ENCODE assay signal across 24 mouse cellular contexts in the genomic region with DNA sequence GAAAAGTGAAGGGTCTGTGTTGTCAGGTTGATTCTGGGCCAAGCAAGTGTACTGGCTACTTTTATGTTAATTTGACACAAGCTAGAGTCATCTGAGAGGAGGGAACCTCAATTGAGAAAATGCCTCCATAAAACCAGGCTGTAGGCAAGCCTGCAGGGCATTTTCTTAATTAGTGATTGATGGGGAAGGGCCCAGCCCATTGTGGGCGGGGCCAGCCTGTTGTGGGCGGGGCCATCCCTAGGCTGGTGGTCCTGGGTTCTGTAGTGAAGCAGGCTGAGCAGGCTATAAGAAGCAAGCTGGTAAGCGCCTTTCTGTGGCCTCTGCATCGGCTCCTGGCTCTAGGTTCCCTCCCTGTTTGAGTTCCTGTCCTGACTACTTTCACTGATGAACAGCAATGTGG.
DNase-seq lines count a peak whose midpoint lies in the region; ATAC-seq and TF ChIP-seq lines count a peak whose summit lies in the region.
"Had no signal": no experiment of that assay in that cellular context is flagged by ENCODE, and none has a peak within 500 bp of the region (broad histone marks: within the 10 kb centered on the region; RNA-seq: fewer than 3 reads in every experiment).

No protein-coding gene starts in this region.

- 56% methylated on average over 4 of the region's 4 CpGs for whole genome bisulfite sequencing in intestine, embryonic 16.5 days
- 41% methylated on average over 4 of the region's 4 CpGs for WGBS in intestine, postnatal 0 days

- no peaks in the 10 kb centered on the region for H3K27me3 ChIP-seq in intestine, embryonic 16.5 days (replicated peaks; ENCODE audit: control insufficient read depth, insufficient read depth, low read length)
- H3K27me3 ChIP-seq in intestine, postnatal 0 days (replicated peaks; ENCODE audit: control insufficient read depth, insufficient read depth, low read length) = no peaks in the 10 kb centered on the region
- H3K27me3 ChIP-seq: embryonic facial prominence, embryonic 13.5 days; embryonic facial prominence, embryonic 15.5 days; forebrain, embryonic 12.5 days; Patski had no signal

- 0 out of 2 replicates have a peak overlapping the region, but pooled peaks have one; percentile 5 for H3K27ac ChIP-seq in intestine, embryonic 16.5 days (ENCODE audit: low read length)
- H3K27ac ChIP-seq in intestine, postnatal 0 days (ENCODE audit: low read depth, low read length) = no peak overlapping the region
- H3K27ac ChIP-seq: embryonic facial prominence, embryonic 13.5 days; embryonic facial prominence, embryonic 15.5 days; forebrain, embryonic 10.5 days; forebrain, embryonic 12.5 days had no signal

- H3K4me2 ChIP-seq in intestine, embryonic 16.5 days (ENCODE audit: low read depth, low read length) = no peak overlapping the region
- H3K4me2 ChIP-seq in intestine, postnatal 0 days (replicated peaks; ENCODE audit: low read depth) = no peak overlapping the region
- H3K4me2 ChIP-seq: embryonic facial prominence, embryonic 13.5 days; embryonic facial prominence, embryonic 15.5 days; forebrain, embryonic 12.5 days had no signal

- no peak overlapping the region for H3K9ac ChIP-seq in intestine, embryonic 16.5 days (ENCODE audit: low read depth, low read length)
- no peak overlapping the region for H3K9ac ChIP-seq in intestine, postnatal 0 days (ENCODE audit: low read depth, low read length)
- H3K9ac ChIP-seq: embryonic facial prominence, embryonic 13.5 days; embryonic facial prominence, embryonic 15.5 days; forebrain, embryonic 12.5 days had no signal

- 0 out of 2 replicates have a peak, but pooled peaks cover 9% of the 10 kb centered on the region for H3K9me3 ChIP-seq in intestine, embryonic 16.5 days (ENCODE audit: control insufficient read depth, low read length)
- H3K9me3 ChIP-seq in intestine, postnatal 0 days (ENCODE audit: control insufficient read depth) = no peaks in the 10 kb centered on the region
- H3K9me3 ChIP-seq: embryonic facial prominence, embryonic 15.5 days had no signal

- 0 out of 2 replicates have a peak, but pooled peaks have one; percentile 53 for ATAC-seq in intestine, embryonic 16.5 days
- no peak for ATAC-seq in intestine, postnatal 0 days
- no peak for ATAC-seq in monocyte, adult 5-6 weeks (replicated peaks; ENCODE audit: insufficient number of reproducible peaks, low FRiP score, low TSS enrichment, poor library complexity, severe bottlenecking)
- ATAC-seq: activated CD4-positive, CD25-positive, alpha-beta regulatory T cell, adult 4 months; forebrain, embryonic 14.5 days; forebrain, embryonic 16.5 days; Patski had no signal

- H3K4me3 ChIP-seq in intestine, embryonic 16.5 days (ENCODE audit: low read length) = no peak overlapping the region
- no peak overlapping the region for H3K4me3 ChIP-seq in intestine, postnatal 0 days (ENCODE audit: low read depth, low read length)
- H3K4me3 ChIP-seq: embryonic facial prominence, embryonic 13.5 days; embryonic facial prominence, embryonic 15.5 days; erythroblast, embryonic 14.5 days; forebrain, embryonic 10.5 days; forebrain, embryonic 12.5 days had no signal

- DNase-seq in ES-CJ7 (ENCODE audit: low read depth, low spot score) (peak; percentile 23), R1 (ENCODE audit: low read depth, low spot score) (peak; percentile 43)
- no peak for DNase-seq in embryo, embryonic 11 days
- DNase-seq: adrenal gland, adult 8-10 months; adrenal gland, postnatal 14 days; adrenal gland, postnatal 36 days; cerebellum, adult 11-12 months; cerebellum, adult 2 months; cerebellum, adult 9-10 months; cerebellum, postnatal 10 days; cerebellum, postnatal 25 days had no signal

- no peak for TF ChIP-seq CTCF in intestine, postnatal 0 days (IDR thresholded peaks at IDR 0.05; ENCODE audit: low read depth)

- H3K36me3 ChIP-seq in intestine, embryonic 16.5 days (ENCODE audit: control insufficient read depth, insufficient read depth, low read length) = no peaks in the 10 kb centered on the region
- no peaks in the 10 kb centered on the region for H3K36me3 ChIP-seq in intestine, postnatal 0 days (ENCODE audit: control insufficient read depth, insufficient read depth)
- H3K36me3 ChIP-seq: embryonic facial prominence, embryonic 13.5 days; embryonic facial prominence, embryonic 15.5 days; forebrain, embryonic 10.5 days; forebrain, embryonic 12.5 days; G1E had no signal

- H3K4me1 ChIP-seq in intestine, embryonic 16.5 days (ENCODE audit: control insufficient read depth, insufficient read depth, low read length) = no peaks in the 10 kb centered on the region; the same call in 1 of the 2 replicates
- no peaks in the 10 kb centered on the region for H3K4me1 ChIP-seq in intestine, postnatal 0 days (replicated peaks; ENCODE audit: control insufficient read depth, insufficient read depth, low read length)
- H3K4me1 ChIP-seq: embryonic facial prominence, embryonic 13.5 days; embryonic facial prominence, embryonic 15.5 days; forebrain, embryonic 12.5 days had no signal
